Mouse (Mus musculus) hindbrain, embryonic 14.5 days (tissue): ENCODE measurements around the gene Fv1. TPM values are rescaled to one million over a fixed set of nuclear protein-coding genes. Genes with fewer than 3 reads are reported as not detected.

ENCODE experiments used
- polyA plus RNA-seq: library from polyadenylated mRNA; unstranded; fragments of >200 nt; fragmentation: Nextera tagmentation; extraction: Ambion mirVana; gene quantifications from 2 replicates; pipeline ENCODE4 v1.2.1, GENCODE M21; 2014

Fv1 gene
- polyA plus RNA-seq, 1 experiment from 2014 or later = 7.2 TPM

Other genes with a start within 250 kb of the Fv1 start
- gene Zfp979, start 226.5 kb upstream of the Fv1 start, polyA plus RNA-seq = 2.9 and 3.8 TPM in 2 replicates
- not detected in 2 replicates for gene Zfp534, start 166.4 kb upstream of the Fv1 start, polyA plus RNA-seq
- gene Zfp984, start 59.2 kb upstream of the Fv1 start, polyA plus RNA-seq = 4.8 and 6.1 TPM in 2 replicates
- 7.2 and 7.3 TPM in 2 replicates for gene Zfp933, start 20.6 kb upstream of the Fv1 start, polyA plus RNA-seq
- gene Miip, start 163 bp upstream of the Fv1 start, polyA plus RNA-seq = 20.8 and 25.5 TPM in 2 replicates
- 83.4 and 91.6 TPM in 2 replicates for gene Mfn2, start 35.7 kb downstream of the Fv1 start, polyA plus RNA-seq
- 25.3 and 28.1 TPM in 2 replicates for gene Plod1, start 67.8 kb downstream of the Fv1 start, polyA plus RNA-seq
- gene 2510039O18Rik, start 71.9 kb downstream of the Fv1 start, polyA plus RNA-seq = 15.8 and 19.4 TPM in 2 replicates
- 0.25 TPM in 1 of 2 replicates, not detected in the other for gene Nppb, start 116.8 kb downstream of the Fv1 start, polyA plus RNA-seq
- gene Nppa, start 131.7 kb downstream of the Fv1 start, polyA plus RNA-seq = 2.4 TPM in 2 replicates
- gene Clcn6, start 169.8 kb downstream of the Fv1 start, polyA plus RNA-seq = 24.8 and 28.7 TPM in 2 replicates
- gene Mthfr, start 170.1 kb downstream of the Fv1 start, polyA plus RNA-seq = 17.4 and 18.7 TPM in 2 replicates
- gene Agtrap, start 219.1 kb downstream of the Fv1 start, polyA plus RNA-seq = 5.3 and 6.6 TPM in 2 replicates